Mouse (Mus musculus): Measurements from ENCODE around the gene Fam89a. TPM values are rescaled to one million over a fixed set of nuclear protein-coding genes. Genes with fewer than 3 reads are reported as not detected.

Fam89a gene
- polyA plus RNA-seq, 1 experiment from 2014 or later: 0.38 TPM

DNA sequence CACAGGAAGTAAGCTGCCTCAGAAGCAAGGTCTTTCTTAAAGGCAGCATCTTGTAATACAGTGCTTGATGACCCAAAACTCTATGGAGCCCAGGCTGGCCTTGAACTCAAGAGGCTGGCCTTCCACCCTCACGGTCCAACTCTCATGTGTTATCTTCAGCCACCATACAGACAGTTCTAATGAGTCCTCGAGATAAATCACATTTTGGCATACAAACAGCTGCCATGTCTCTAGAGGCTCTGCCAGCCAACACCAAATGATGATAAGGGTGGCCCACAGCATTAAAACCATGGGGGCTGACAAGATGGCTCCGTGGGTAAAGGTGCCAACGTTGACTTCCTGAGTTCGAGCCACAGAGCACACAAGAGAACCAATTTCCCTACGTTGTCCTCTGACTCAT is 38.4 kb downstream of the Fam89a start:
- DNase-seq (ENCODE audit: low spot score) (no peak), ATAC-seq (no peak)
- H3K4me1 ChIP-seq (ENCODE audit: control insufficient read depth, insufficient read depth, low read length): no peaks in the 10 kb centered on the region
- no peak overlapping the region for H3K9ac ChIP-seq (ENCODE audit: low read length)
- peaks cover 61% of the 10 kb centered on the region for H3K36me3 ChIP-seq (ENCODE audit: control insufficient read depth, insufficient read depth, low read length)
- WGBS: 96% methylated on average over 6 of the region's 6 CpGs
- H3K4me3 ChIP-seq (ENCODE audit: low read depth, low read length): no peak overlapping the region
- H3K27me3 ChIP-seq (replicated peaks; ENCODE audit: control insufficient read depth, insufficient read depth, low read length): no peaks in the 10 kb centered on the region
- H3K4me2 ChIP-seq (ENCODE audit: low read length): no peak overlapping the region
- H3K27ac ChIP-seq (ENCODE audit: low read depth, low read length): no peak overlapping the region
- no peaks in the 10 kb centered on the region for H3K9me3 ChIP-seq (replicated peaks; ENCODE audit: control insufficient read depth, low read length)

DNA sequence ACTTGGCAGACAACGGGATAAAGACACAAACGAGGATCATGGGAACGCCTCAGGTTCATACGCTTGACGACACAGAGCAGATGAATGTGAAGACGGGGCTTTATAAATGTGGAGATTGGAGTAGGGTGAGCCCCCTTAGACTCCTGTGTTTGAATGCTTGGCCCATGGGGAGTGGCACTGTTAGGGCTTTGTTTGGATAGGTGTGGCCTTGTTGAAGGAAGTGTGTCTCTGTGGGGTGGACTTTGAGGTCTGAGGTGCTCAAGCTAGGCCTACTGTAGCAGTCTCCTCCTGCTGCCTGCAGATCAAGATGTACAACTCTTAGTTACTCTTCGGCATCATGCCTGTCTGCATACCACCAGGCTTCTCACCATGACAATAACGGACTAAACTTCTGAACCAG is 45.8 kb downstream of the Fam89a start:
- no peaks in the 10 kb centered on the region for H3K4me1 ChIP-seq (ENCODE audit: control insufficient read depth, insufficient read depth, low read length)
- 96% methylated on average over 8 of the region's 8 CpGs for WGBS
- H3K27me3 ChIP-seq (replicated peaks; ENCODE audit: control insufficient read depth, insufficient read depth, low read length): no peaks in the 10 kb centered on the region
- H3K36me3 ChIP-seq (ENCODE audit: control insufficient read depth, insufficient read depth, low read length): peaks cover 68% of the 10 kb centered on the region
- H3K9ac ChIP-seq (ENCODE audit: low read length): no peak overlapping the region
- H3K4me2 ChIP-seq (ENCODE audit: low read length): no peak overlapping the region
- no peaks in the 10 kb centered on the region for H3K9me3 ChIP-seq (replicated peaks; ENCODE audit: control insufficient read depth, low read length)
- H3K27ac ChIP-seq (ENCODE audit: low read depth, low read length): no peak overlapping the region
- ATAC-seq (no peak), DNase-seq (ENCODE audit: low spot score) (no peak)
- no peak overlapping the region for H3K4me3 ChIP-seq (ENCODE audit: low read depth, low read length)

DNA sequence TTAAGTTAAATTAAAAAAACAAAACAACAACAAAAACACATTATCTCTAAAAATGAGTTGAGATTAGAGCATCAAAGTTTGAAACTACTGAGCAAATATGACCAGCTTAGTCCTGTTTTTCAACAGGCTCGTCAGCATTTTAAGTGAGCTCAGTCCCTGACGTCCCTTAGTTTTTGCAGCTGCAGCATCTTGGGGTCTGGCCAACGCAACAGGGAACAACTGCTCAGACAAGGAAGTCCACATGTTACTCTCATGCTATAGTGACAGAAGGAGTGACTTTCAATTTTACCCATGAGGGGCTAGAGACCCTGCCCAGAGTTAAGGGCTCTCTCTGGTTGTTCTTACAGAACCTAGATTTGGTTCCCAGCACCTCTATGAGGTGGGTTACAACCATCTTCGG is 47.3 kb downstream of the Fam89a start:
- peaks cover 66% of the 10 kb centered on the region for H3K36me3 ChIP-seq (ENCODE audit: control insufficient read depth, insufficient read depth, low read length)
- no peak overlapping the region for H3K4me2 ChIP-seq (ENCODE audit: low read length)
- DNase-seq (ENCODE audit: low spot score) (no peak), ATAC-seq (no peak)
- H3K27ac ChIP-seq (ENCODE audit: low read depth, low read length): no peak overlapping the region
- no peaks in the 10 kb centered on the region for H3K9me3 ChIP-seq (replicated peaks; ENCODE audit: control insufficient read depth, low read length)
- no peaks in the 10 kb centered on the region for H3K27me3 ChIP-seq (replicated peaks; ENCODE audit: control insufficient read depth, insufficient read depth, low read length)
- no peak overlapping the region for H3K9ac ChIP-seq (ENCODE audit: low read length)
- 87% methylated on average over 4 of the region's 4 CpGs for WGBS
- no peak overlapping the region for H3K4me3 ChIP-seq (ENCODE audit: low read depth, low read length)
- H3K4me1 ChIP-seq (ENCODE audit: control insufficient read depth, insufficient read depth, low read length): no peaks in the 10 kb centered on the region

DNA sequence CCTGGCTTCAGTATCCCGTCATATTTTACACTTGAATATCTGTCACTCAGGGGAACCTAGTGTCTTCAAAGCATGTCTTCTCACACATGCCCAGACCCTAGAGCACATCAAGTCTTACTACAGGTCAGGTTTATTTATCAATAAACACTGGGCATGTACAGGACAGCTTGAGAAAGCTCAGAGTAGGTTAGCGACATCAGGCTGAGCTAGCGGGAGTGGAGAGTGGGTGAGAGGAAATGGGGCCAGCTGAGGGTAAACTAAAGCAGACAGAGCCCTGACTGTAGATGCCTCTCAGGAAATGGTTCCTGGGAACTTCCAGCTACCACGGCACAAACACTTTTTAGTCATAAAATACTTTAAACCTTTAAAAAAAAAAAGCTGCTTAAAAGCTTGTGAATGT is 48.1 kb downstream of the Fam89a start:
- no peak overlapping the region for H3K9ac ChIP-seq (ENCODE audit: low read length)
- H3K27ac ChIP-seq (ENCODE audit: low read depth, low read length): no peak overlapping the region
- H3K4me1 ChIP-seq (ENCODE audit: control insufficient read depth, insufficient read depth, low read length): no peaks in the 10 kb centered on the region
- H3K4me2 ChIP-seq (ENCODE audit: low read length): no peak overlapping the region
- peaks cover 63% of the 10 kb centered on the region for H3K36me3 ChIP-seq (ENCODE audit: control insufficient read depth, insufficient read depth, low read length)
- ATAC-seq (no peak), DNase-seq (ENCODE audit: low spot score) (no peak)
- no peaks in the 10 kb centered on the region for H3K9me3 ChIP-seq (replicated peaks; ENCODE audit: control insufficient read depth, low read length)
- no peak overlapping the region for H3K4me3 ChIP-seq (ENCODE audit: low read depth, low read length)
- 87% methylated on average over 4 of the region's 4 CpGs for WGBS
- H3K27me3 ChIP-seq (replicated peaks; ENCODE audit: control insufficient read depth, insufficient read depth, low read length): no peaks in the 10 kb centered on the region

DNA sequence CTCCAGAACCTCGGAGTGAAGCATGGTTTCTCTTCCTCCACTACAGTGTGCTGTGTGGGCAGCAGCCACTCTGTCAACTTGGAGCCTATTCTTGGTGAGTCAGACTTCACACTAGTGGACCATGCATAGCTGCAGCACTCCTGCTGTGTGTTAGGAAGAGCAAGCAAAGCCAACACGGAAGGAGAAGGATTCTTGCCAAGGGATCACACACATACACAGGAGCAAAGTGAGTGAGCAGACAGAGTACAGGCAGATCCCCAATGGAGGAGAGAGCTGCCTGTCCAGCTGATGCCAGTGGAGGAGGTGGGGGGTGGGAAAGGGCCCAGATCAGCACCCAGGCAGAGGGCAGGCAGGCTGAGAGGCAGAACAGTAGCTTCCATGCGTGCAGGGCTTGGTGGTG is 49.4 kb downstream of the Fam89a start:
- no peaks in the 10 kb centered on the region for H3K27me3 ChIP-seq (replicated peaks; ENCODE audit: control insufficient read depth, insufficient read depth, low read length)
- H3K4me2 ChIP-seq (ENCODE audit: low read length): no peak overlapping the region
- no peak overlapping the region for H3K9ac ChIP-seq (ENCODE audit: low read length)
- DNase-seq (ENCODE audit: low spot score) (no peak), ATAC-seq (no peak)
- no peaks in the 10 kb centered on the region for H3K4me1 ChIP-seq (ENCODE audit: control insufficient read depth, insufficient read depth, low read length)
- no peak overlapping the region for H3K27ac ChIP-seq (ENCODE audit: low read depth, low read length)
- peaks cover 66% of the 10 kb centered on the region for H3K36me3 ChIP-seq (ENCODE audit: control insufficient read depth, insufficient read depth, low read length)
- no peak overlapping the region for H3K4me3 ChIP-seq (ENCODE audit: low read depth, low read length)
- WGBS: 89% methylated on average over 3 of the region's 3 CpGs
- H3K9me3 ChIP-seq (replicated peaks; ENCODE audit: control insufficient read depth, low read length): no peaks in the 10 kb centered on the region

DNA sequence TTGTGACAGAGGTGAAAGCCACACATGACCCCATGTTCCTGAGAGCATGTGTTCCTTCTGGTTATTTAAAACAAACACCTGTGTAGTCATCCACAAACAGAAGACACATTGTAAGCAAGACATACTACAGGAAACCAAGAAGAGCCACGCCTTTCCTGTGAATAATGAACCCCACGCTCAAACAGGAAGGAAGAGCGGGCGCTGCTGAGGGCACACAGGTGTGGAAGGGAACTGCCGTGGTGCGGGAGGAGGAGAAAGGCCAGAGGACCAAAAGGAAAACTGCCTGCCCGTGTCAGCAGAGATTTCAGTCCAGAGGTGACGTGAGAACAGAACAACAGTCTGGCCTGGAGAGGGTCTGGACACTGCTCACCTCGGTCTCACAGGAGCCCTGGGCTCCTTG is 50.6 kb downstream of the Fam89a start:
- ATAC-seq: no peak
- 89% methylated on average over 9 of the region's 9 CpGs for WGBS
- no peak overlapping the region for H3K4me2 ChIP-seq (ENCODE audit: low read length)

DNA sequence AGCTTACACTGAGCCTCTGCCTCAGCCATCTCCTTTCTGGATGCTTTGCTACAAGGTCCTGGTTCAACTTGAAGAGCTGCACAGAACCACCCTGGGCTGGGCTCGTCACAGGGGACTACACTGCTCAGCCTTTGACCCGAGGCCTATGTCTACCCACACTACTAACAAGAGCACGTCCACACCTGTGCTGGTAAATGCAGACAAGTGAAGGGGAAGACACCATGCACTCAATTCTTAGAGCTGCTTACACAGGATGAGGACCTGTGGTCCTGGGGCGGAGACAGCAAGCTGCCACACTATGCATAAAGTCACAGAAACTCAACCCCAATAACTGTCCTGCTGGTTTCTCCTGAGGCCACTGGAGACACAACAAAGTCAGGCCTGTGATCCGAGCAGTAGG is 51.4 kb downstream of the Fam89a start:
- Histone ChIP-seq H3K9ac (ENCODE audit: low read length) (no peak overlapping the region), H3K9me3 (replicated peaks; ENCODE audit: control insufficient read depth, low read length) (no peaks in the 10 kb centered on the region), H3K27me3 (replicated peaks; ENCODE audit: control insufficient read depth, insufficient read depth, low read length) (no peaks in the 10 kb centered on the region), H3K4me1 (ENCODE audit: control insufficient read depth, insufficient read depth, low read length) (no peaks in the 10 kb centered on the region), H3K27ac (ENCODE audit: low read depth, low read length) (no peak overlapping the region), H3K4me2 (ENCODE audit: low read length) (no peak overlapping the region), H3K36me3 (ENCODE audit: control insufficient read depth, insufficient read depth, low read length) (peaks cover 67% of the 10 kb centered on the region), H3K4me3 (ENCODE audit: low read depth, low read length) (no peak overlapping the region)
- ATAC-seq: no peak
- WGBS: 95% methylated on average over 5 of the region's 5 CpGs
- no peak for DNase-seq (ENCODE audit: low spot score)

More for the DNA sequence above, 50.6 kb downstream of the Fam89a start:
- no peaks in the 10 kb centered on the region for H3K27me3 ChIP-seq (replicated peaks; ENCODE audit: control insufficient read depth, insufficient read depth, low read length)
- DNase-seq (ENCODE audit: low spot score): no peak
- H3K4me1 ChIP-seq (ENCODE audit: control insufficient read depth, insufficient read depth, low read length): no peaks in the 10 kb centered on the region
- H3K9me3 ChIP-seq (replicated peaks; ENCODE audit: control insufficient read depth, low read length): no peaks in the 10 kb centered on the region
- no peak overlapping the region for H3K9ac ChIP-seq (ENCODE audit: low read length)
- no peak overlapping the region for H3K4me3 ChIP-seq (ENCODE audit: low read depth, low read length)
- peaks cover 67% of the 10 kb centered on the region for H3K36me3 ChIP-seq (ENCODE audit: control insufficient read depth, insufficient read depth, low read length)
- H3K27ac ChIP-seq (ENCODE audit: low read depth, low read length): no peak overlapping the region

DNA sequence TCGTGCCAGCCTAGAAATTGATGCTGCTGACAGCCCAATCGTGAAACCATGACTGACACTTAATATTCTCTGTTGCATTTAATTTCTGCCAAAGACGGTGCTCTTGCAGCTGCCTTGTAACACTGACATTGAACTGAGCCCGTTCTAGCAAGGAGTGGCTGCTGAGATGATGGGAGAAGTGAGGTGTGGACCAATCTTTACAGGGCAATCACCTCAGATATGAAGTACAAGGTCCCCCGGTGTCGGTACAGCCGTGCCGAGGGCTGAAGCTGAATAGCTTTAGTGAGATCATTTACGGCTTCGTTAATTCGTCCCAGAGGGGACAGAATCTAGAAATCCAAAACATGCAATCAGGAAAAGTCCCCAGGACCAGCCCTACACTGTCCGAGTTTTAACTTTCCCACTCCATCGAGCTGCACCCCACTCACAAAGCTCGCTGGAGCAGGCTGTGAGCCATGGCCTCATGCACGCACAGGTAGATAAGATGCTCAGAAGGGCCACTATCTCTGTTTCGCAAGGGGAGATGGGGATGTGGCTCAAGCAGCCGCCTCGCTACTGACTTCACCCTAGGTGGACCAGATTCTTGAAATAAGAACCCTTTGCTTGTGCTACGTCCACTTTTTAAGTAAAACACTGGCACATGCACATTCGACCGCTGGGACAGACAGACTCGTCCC is 56.1 kb downstream of the Fam89a start:
- WGBS: 94% methylated on average over 22 of the region's 22 CpGs
- Histone ChIP-seq H3K4me2 (ENCODE audit: low read length) (no peak overlapping the region), H3K36me3 (ENCODE audit: control insufficient read depth, insufficient read depth, low read length) (peaks cover 72% of the 10 kb centered on the region), H3K4me3 (ENCODE audit: low read depth, low read length) (no peak overlapping the region), H3K27me3 (replicated peaks; ENCODE audit: control insufficient read depth, insufficient read depth, low read length) (no peaks in the 10 kb centered on the region), H3K27ac (ENCODE audit: low read depth, low read length) (no peak overlapping the region), H3K9ac (ENCODE audit: low read length) (no peak overlapping the region), H3K4me1 (ENCODE audit: control insufficient read depth, insufficient read depth, low read length) (no peaks in the 10 kb centered on the region), H3K9me3 (replicated peaks; ENCODE audit: control insufficient read depth, low read length) (no peaks in the 10 kb centered on the region)
- DNase-seq (ENCODE audit: low spot score): no peak
- no peak for ATAC-seq

DNA sequence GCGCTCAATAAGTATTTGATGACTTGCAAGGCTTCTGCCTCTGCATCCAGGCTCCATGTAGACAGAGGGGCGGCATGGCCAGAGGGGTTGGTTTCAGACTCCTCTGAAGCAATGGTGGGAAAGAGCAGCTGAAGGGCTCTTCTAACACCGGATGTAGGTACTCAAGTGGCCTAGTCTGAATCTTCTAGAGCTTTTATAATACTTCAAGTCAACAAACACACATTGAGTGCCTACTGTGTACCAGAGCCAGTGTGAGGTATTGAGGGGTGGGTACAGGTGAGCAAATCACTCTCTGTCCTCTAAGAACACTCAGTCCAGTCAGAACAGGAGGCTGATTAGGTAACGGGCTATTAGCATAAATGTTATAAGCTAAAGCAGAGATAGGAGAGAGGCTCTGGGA is 59.9 kb downstream of the Fam89a start:
- no peak overlapping the region for H3K4me3 ChIP-seq (ENCODE audit: low read depth, low read length)
- H3K9ac ChIP-seq (ENCODE audit: low read length): no peak overlapping the region
- ATAC-seq: no peak
- no peaks in the 10 kb centered on the region for H3K9me3 ChIP-seq (replicated peaks; ENCODE audit: control insufficient read depth, low read length)
- no peaks in the 10 kb centered on the region for H3K4me1 ChIP-seq (ENCODE audit: control insufficient read depth, insufficient read depth, low read length)
- no peak overlapping the region for H3K4me2 ChIP-seq (ENCODE audit: low read length)
- no peak overlapping the region for H3K27ac ChIP-seq (ENCODE audit: low read depth, low read length)
- no peaks in the 10 kb centered on the region for H3K27me3 ChIP-seq (replicated peaks; ENCODE audit: control insufficient read depth, insufficient read depth, low read length)
- WGBS: 90% methylated on average over 4 of the region's 4 CpGs
- DNase-seq (ENCODE audit: low spot score): no peak
- H3K36me3 ChIP-seq (ENCODE audit: control insufficient read depth, insufficient read depth, low read length): peaks cover 53% of the 10 kb centered on the region

Data from forebrain, embryonic 14.5 days (tissue).